Mouse (Mus musculus) neural tube, embryonic 11.5 days (tissue): Measurements from ENCODE around the gene Slc22a2. TPM values are rescaled to one million over a fixed set of nuclear protein-coding genes. Genes with fewer than 3 reads are reported as not detected.
"Not testable (repeated sequence)": the region's sequence is repeated elsewhere in the genome, so short reads cannot be mapped to it uniquely, and the experiment has no call there.

Experiments used
- ATAC-seq: fragments of 200-750 bp; cut with Nextera tagmentation; 2 replicates; pipeline ENCODE4 v1.8.0; 2017; ENCODE audit warnings: moderate number of reproducible peaks, mild to moderate bottlenecking, moderate TSS enrichment, moderate library complexity; ENCODE audit not compliant: insufficient read depth, low FRiP score, low TSS enrichment
- DNase-seq: peaks from one replicate; pipeline ENCODE4 v3.0.0-alpha.2; 2015; ENCODE audit warnings: low spot score
- H3K27ac ChIP-seq: fragments of 300-500 bp; sonication (generic); 2 replicates; pipeline ENCODE4 v1.5.1; 2014; ENCODE audit warnings: low read depth, mild to moderate bottlenecking, low read length
- H3K27me3 ChIP-seq: fragments of 300-500 bp; sonication (generic); 2 replicates; pipeline ENCODE4 v1.6.1; 2014; ENCODE audit warnings: mild to moderate bottlenecking, low read length, mixed read lengths; ENCODE audit not compliant: control insufficient read depth, insufficient read depth
- H3K36me3 ChIP-seq: fragments of 300-500 bp; sonication (generic); 2 replicates; pipeline ENCODE4 v1.6.1; 2014; ENCODE audit warnings: mild to moderate bottlenecking, low read length, moderate library complexity, mixed read lengths; ENCODE audit not compliant: control insufficient read depth, insufficient read depth
- H3K4me1 ChIP-seq: fragments of 300-500 bp; sonication (generic); 2 replicates; pipeline ENCODE4 v1.6.1; 2014; ENCODE audit warnings: low read length, mixed read lengths; ENCODE audit not compliant: control insufficient read depth, insufficient read depth
- H3K4me2 ChIP-seq: fragments of 300-500 bp; sonication (generic); 2 replicates; pipeline ENCODE4 v1.6.1; 2014; ENCODE audit warnings: low read depth, mild to moderate bottlenecking, moderate library complexity
- H3K4me3 ChIP-seq: fragments of 300-500 bp; sonication (generic); 2 replicates; pipeline ENCODE4 v1.5.1; 2014; ENCODE audit warnings: low read depth, low read length
- H3K9ac ChIP-seq: fragments of 300-500 bp; sonication (generic); 2 replicates; pipeline ENCODE4 v1.6.1; 2014; ENCODE audit warnings: mild to moderate bottlenecking, low read length
- H3K9me3 ChIP-seq: fragments of 300-500 bp; sonication (generic); 2 replicates; pipeline ENCODE4 v1.6.1; 2016; ENCODE audit warnings: low read length; ENCODE audit not compliant: control insufficient read depth
- whole genome bisulfite sequencing: fragments of 180-500 bp; shearing (Covaris S2); extraction: QIAGEN DNeasy Blood & Tissue Kit; methylation state at CpG from one replicate; pipeline ENCODE4 v1.1.7; 2014; 5-methylcytosine and 5-hydroxymethylcytosine counted together
- polyA plus RNA-seq: library from polyadenylated mRNA; unstranded; fragments of >200 nt; fragmentation: Nextera tagmentation; extraction: Ambion mirVana; gene quantifications from 2 replicates; pipeline ENCODE4 v1.2.1, GENCODE M21; 2014

Gene Slc22a2
- polyA plus RNA-seq, 1 experiment from 2014 or later: not detected

DNA sequence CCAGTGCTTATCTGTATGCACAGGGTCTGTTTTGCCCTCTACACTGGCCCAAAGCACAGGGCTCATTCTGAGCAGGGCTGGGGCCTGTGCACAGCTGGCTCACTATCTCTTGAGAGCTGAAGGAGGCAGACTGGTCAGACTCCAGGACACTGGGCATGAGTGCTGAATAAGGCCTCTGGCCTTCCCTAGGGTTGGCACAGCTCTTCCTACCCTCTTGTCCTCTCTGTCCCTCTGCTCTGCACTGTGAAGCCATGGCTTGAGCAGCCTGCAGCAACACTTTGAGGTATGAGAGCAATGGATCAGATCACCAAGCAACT is 85.4 kb downstream of the Slc22a2 start:
- H3K9me3 ChIP-seq: no peaks in the 10 kb centered on the region
- H3K9ac ChIP-seq: no peak overlapping the region
- H3K4me2 ChIP-seq: no peak overlapping the region
- ATAC-seq (no peak), DNase-seq (no peak)
- H3K4me1 ChIP-seq: peaks cover 3% of the 10 kb centered on the region; the same call in 1 of the 2 replicates
- no peaks in the 10 kb centered on the region for H3K36me3 ChIP-seq
- no peak overlapping the region for H3K4me3 ChIP-seq
- H3K27me3 ChIP-seq: no peaks in the 10 kb centered on the region
- H3K27ac ChIP-seq: peak overlapping the region; percentile 2; the same call in 1 of the 2 replicates

- no peak overlapping the region for H3K4me2 ChIP-seq
- H3K9ac ChIP-seq: no peak overlapping the region
- no peaks in the 10 kb centered on the region for H3K36me3 ChIP-seq
- H3K27ac ChIP-seq: no peak overlapping the region
- ATAC-seq: no peak
- WGBS: 86% methylated on average over 5 of the region's 5 CpGs
- H3K9me3 ChIP-seq: no peaks in the 10 kb centered on the region
- no peaks in the 10 kb centered on the region for H3K27me3 ChIP-seq
- H3K4me3 ChIP-seq: no peak overlapping the region
- peaks cover 3% of the 10 kb centered on the region; the same call in 1 of the 2 replicates for H3K4me1 ChIP-seq
- no peak for DNase-seq
Measured at GRCm38 (mm10) chr17:12671029-12671605, 87.2 kb downstream of the Slc22a2 start.

DNA sequence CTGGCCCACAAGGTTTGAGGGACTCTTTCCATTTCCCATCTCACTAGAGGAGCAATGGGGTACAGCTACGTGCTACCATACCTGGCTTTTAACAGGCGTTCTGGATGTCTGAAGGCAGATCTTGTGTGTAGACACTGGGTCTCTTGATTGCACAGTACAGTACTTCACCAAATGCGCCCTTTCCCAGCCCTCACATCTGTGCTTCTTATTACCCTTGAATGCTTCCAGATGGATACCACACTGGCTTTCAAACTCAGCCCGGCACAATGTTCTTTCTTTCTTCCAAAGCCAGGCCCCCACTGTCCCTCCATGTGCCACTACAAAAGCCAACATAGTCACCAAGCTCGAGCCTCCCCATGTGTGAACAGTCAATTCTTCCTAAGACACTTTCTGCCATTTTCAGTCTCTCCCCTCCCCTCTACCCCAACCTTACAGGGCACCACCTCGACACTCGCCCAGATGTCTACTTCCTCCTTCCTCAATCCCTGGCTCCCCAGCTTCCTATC is 88.4 kb downstream of the Slc22a2 start:
- no peak overlapping the region for H3K4me3 ChIP-seq
- ATAC-seq: no peak
- no peak overlapping the region for H3K27ac ChIP-seq
- WGBS: 49% methylated on average over 7 of the region's 7 CpGs
- no peaks in the 10 kb centered on the region for H3K36me3 ChIP-seq
- no peak for DNase-seq
- no peak overlapping the region for H3K4me2 ChIP-seq
- peaks cover 3% of the 10 kb centered on the region; the same call in 1 of the 2 replicates for H3K4me1 ChIP-seq
- no peaks in the 10 kb centered on the region for H3K9me3 ChIP-seq
- no peak overlapping the region for H3K9ac ChIP-seq
- H3K27me3 ChIP-seq: no peaks in the 10 kb centered on the region

DNA sequence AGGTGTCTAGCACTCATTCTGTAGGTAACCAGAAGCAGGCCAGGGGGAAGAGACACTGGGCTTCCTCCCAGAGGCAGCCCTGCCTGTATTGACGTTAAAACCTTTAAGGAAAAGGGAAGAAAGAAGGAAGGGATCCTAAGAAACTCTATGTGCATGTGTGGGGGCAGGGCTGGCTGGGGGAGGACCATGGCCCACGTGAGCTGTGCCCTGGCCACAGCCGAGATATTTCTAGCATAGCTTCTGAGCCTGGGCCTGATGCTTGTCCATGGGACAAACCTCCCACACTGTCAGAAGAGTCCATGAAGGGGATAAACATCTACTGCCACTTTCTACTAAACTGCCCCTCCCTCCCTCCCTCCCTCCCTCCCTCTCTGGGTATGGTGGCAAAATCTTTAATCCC is 89.9 kb downstream of the Slc22a2 start:
- Histone ChIP-seq H3K27ac (no peak overlapping the region), H3K9me3 (no peaks in the 10 kb centered on the region), H3K4me2 (no peak overlapping the region), H3K4me3 (no peak overlapping the region), H3K27me3 (no peaks in the 10 kb centered on the region), H3K36me3 (no peaks in the 10 kb centered on the region), H3K9ac (no peak overlapping the region), H3K4me1 (peaks cover 3% of the 10 kb centered on the region; the same call in 1 of the 2 replicates)
- 70% methylated on average over 3 of the region's 3 CpGs for WGBS
- DNase-seq: no peak
- no peak for ATAC-seq

DNA sequence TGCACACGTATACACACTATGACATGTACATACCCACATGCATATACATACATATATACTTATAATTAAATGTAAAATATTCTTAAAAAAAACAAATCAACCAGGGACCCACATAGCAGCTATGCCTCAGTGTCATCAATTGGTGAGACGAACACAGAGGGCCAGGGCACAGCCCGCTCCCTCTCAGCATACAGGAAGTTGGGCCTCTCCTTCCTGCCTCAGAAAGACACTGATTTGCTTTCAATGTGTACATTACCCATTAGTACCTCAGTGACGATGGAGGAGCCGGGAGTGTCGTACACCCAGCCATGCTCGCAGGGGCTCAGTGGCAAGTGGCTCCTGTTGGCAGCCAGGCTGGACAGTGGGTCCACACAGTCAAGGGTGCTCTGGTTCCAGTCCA is 91.0 kb downstream of the Slc22a2 start:
- not testable (repeated sequence) for H3K4me1 ChIP-seq, H3K4me2 ChIP-seq, H3K36me3 ChIP-seq, H3K9me3 ChIP-seq, H3K4me3 ChIP-seq, H3K9ac ChIP-seq, ATAC-seq, H3K27me3 ChIP-seq, H3K27ac ChIP-seq, DNase-seq
- 90% methylated on average over 7 of the region's 7 CpGs for WGBS

DNA sequence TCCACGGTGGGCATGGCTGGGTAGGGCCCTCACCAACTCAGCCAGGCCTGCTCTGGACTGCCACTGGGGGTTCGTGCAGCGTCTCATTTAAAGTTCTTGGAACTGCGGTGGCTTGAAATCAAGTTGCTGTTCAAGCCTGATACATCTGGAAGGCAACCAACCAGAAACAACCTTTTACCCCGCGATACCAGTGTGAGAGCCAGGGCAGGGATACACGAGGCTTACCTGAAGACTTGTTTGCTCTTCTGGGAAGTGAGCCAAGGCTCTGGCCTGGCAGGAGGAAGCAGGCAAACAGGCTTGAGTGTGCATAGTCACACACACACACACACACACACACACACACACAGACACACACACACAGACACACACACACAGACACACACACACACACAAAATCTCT is 91.7 kb downstream of the Slc22a2 start, which contains the start of gene Slc22a1:
Gene Slc22a1, minus strand, starts transcription at position 184 of the 400 bp plus-strand sequence.
- Histone ChIP-seq H3K36me3 (0 out of 2 replicates have a peak, but pooled peaks cover 2% of the 10 kb centered on the region), H3K27ac (no peak within 1 kb of the TSS), H3K4me1 (no peaks in the 10 kb centered on the region), H3K9ac (no peak within 1 kb of the TSS), H3K27me3 (no peaks in the 10 kb centered on the region), H3K4me2 (no peak within 1 kb of the TSS), H3K4me3 (no peak within 1 kb of the TSS), H3K9me3 (no peaks in the 10 kb centered on the region)
- no peak for ATAC-seq
- WGBS: 87% methylated on average over 7 of the region's 7 CpGs
- no peak for DNase-seq

GRCm38 (mm10) chr17:12677139-12677538 is 93.2 kb downstream of the Slc22a2 start:
- Histone ChIP-seq H3K9me3 (no peaks in the 10 kb centered on the region), H3K36me3 (0 out of 2 replicates have a peak, but pooled peaks cover 2% of the 10 kb centered on the region), H3K4me1 (no peaks in the 10 kb centered on the region), H3K27me3 (no peaks in the 10 kb centered on the region), H3K4me3 (no peak overlapping the region), H3K27ac (no peak overlapping the region), H3K9ac (no peak overlapping the region), H3K4me2 (no peak overlapping the region)
- no peak for ATAC-seq
- DNase-seq: no peak

Other genes starting within 250 kb of the Slc22a2 start
- gene Plg, start 205.5 kb upstream of the Slc22a2 start, polyA plus RNA-seq: 0.11 TPM in 1 of 2 replicates, not detected in the other
- 0.20 and 0.24 TPM in 2 replicates for gene Slc22a3, start 76.4 kb upstream of the Slc22a2 start, polyA plus RNA-seq
- gene Slc22a1, start 91.7 kb downstream of the Slc22a2 start, polyA plus RNA-seq: not detected in 2 replicates
- 24.1 and 24.4 TPM in 2 replicates for gene Igf2r, start 185.5 kb downstream of the Slc22a2 start, polyA plus RNA-seq